Mouse (Mus musculus) spleen, adult 10 weeks (tissue): Measurements from ENCODE around the gene Mlxip. TPM values are rescaled to one million over a fixed set of nuclear protein-coding genes. Genes with fewer than 3 reads are reported as not detected.

ENCODE experiments used
- polyA plus RNA-seq: library from polyadenylated mRNA; stranded (reverse); fragments of 350-450 nt; fragmentation: Illumina TruSeq; extraction: RNeasy Lipid Tissue Mini Kit (QIAGEN cat#74804); gene quantifications from one replicate; pipeline ENCODE4 v1.2.3, GENCODE M21; 2015; ENCODE audit warnings: low replicate concordance; ENCODE audit not compliant: insufficient read depth

Mlxip gene
- polyA plus RNA-seq, result 83.7 TPM

DNA sequence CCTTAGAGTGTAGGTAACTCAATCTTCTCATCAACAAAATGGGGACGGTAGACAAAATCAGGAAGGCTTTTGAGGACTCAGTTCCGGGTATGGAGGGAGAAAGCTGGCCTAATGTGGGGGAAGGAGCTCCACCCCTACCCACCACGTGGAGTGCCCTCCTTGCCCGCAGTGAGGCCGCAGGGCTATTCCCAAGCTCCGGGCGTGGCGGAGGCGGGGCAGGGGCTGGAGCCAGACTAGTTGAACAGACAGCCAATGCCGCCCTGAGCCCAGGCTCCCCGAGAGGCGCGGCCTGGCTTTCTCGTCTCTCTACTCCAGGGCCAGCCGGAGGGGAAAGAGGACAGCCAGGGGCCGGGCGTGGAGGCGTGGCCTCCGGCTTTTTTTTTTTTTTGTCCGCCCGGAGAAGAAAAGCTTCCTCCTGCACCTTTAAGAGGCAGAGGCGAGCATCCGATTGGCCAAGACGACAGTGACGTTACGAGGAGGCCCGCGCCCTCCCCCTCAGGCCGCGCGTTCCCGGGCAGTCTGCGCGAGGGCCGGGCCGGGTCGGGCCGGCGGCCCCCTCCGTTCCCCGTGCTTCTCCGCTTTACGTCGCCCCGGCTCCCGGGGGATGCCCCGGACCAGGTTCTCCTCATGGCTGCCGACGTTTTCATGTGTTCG lies at the start of gene Mlxip:
Gene Mlxip, plus strand, starts transcription at position 496 of the 654 bp plus-strand sequence.

DNA sequence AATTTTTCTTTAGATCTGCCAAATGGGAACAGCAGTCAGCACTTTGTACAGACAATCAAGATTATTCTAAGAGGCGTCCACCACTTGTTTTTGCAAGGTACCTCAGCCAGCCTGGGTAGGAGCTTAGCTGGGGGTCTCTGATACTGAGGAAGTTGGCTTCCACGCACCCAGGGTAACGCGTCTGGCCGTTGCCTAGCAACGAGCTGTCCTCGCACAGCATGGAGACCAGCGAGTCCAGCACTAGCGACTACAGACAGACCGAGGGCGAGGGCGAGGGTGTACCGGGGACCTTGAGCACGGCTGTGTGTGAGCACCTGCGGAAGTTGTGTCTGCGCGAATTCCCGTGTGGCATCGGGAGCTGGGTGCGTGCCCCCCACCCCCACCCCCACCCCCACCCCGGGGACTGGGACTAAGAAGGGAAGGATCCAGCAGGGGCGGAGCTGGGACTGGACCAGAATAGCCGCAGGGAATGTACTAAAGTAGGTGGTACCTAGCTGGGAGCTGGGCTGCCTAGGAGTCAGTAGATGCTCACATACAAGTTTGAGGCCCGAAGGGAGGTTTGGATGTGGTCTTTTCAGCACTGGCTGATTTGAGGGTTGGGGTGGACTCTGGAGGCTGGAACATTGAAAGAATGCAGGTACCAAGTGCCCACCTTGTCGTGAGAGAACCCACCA lies 94.7 kb downstream of the Mlxip start, which contains the start of the genes Lrrc43 and Il31:
Gene Lrrc43, plus strand, starts transcription at position 194 of the 674 bp plus-strand sequence.
Gene Il31, minus strand, starts transcription at position 378 of the 674 bp plus-strand sequence.

Other genes starting within 250 kb of the Mlxip start
- 8.7 TPM for gene Psmd9, start 225.4 kb upstream of the Mlxip start, polyA plus RNA-seq
- gene Hpd, start 212.1 kb upstream of the Mlxip start, polyA plus RNA-seq, result not detected
- 5.5 TPM for gene Wdr66, start 142.7 kb upstream of the Mlxip start, polyA plus RNA-seq
- 25.6 TPM for gene Bcl7a, start 51.0 kb upstream of the Mlxip start, polyA plus RNA-seq
- gene Lrrc43, start 94.5 kb downstream of the Mlxip start, polyA plus RNA-seq, result not detected
- gene Il31, start 94.7 kb downstream of the Mlxip start, polyA plus RNA-seq, result not detected
- not detected for gene B3gnt4, start 115.7 kb downstream of the Mlxip start, polyA plus RNA-seq
- gene Diablo, start 129.4 kb downstream of the Mlxip start, polyA plus RNA-seq, result 92.0 TPM
- gene Gm49027, start 130.7 kb downstream of the Mlxip start, polyA plus RNA-seq, result not detected
- gene Vps33a, start 178.2 kb downstream of the Mlxip start, polyA plus RNA-seq, result 30.5 TPM